Mouse (Mus musculus) ovary, adult 18-20 months (tissue): ENCODE measurements around the gene Nom1.
A peak's percentile ranks its signal among the peaks of the same experiment; 100 is the strongest.
"Not testable (repeated sequence)": the region's sequence is repeated elsewhere in the genome, so short reads cannot be mapped to it uniquely, and the experiment has no call there.

Experiments
- DNase-seq: peaks from one replicate; pipeline ENCODE4 v3.0.0; 2022; ENCODE audit warnings: low spot score, mixed read lengths

Nom1 gene

GRCm38 (mm10) chr5:29434228-29434871 is at the start of gene Nom1:
Gene Nom1, plus strand, starts transcription at chr5:29434664.
- DNase-seq = peak; percentile 79

- DNase-seq = no peak
Observed at GRCm38 (mm10) chr5:29387591-29387990, 46.9 kb upstream of the Nom1 start.

GRCm38 (mm10) chr5:29388181-29388943 is 46.1 kb upstream of the Nom1 start:
- DNase-seq = no peak

- peak; percentile 43 for DNase-seq
Observed at GRCm38 (mm10) chr5:29388944-29389765, 45.3 kb upstream of the Nom1 start.

- DNase-seq = peak; percentile 45
Observed at GRCm38 (mm10) chr5:29398427-29398826, 36.0 kb upstream of the Nom1 start.

- no peak for DNase-seq
Observed at GRCm38 (mm10) chr5:29410854-29411253, 23.6 kb upstream of the Nom1 start.

- DNase-seq = no peak
Observed at GRCm38 (mm10) chr5:29413041-29413440, 21.4 kb upstream of the Nom1 start.

GRCm38 (mm10) chr5:29423330-29423729 is 11.1 kb upstream of the Nom1 start:
- not testable (repeated sequence) for DNase-seq

- DNase-seq = peak; percentile 23
Observed at GRCm38 (mm10) chr5:29434872-29435358, 451 bp downstream of the Nom1 start.

GRCm38 (mm10) chr5:29435491-29435890 is 1.0 kb downstream of the Nom1 start:
- no peak for DNase-seq

GRCm38 (mm10) chr5:29436728-29437127 is 2.3 kb downstream of the Nom1 start:
- not testable (repeated sequence) for DNase-seq

GRCm38 (mm10) chr5:29445275-29445674 is 10.8 kb downstream of the Nom1 start:
- no peak for DNase-seq

- no peak for DNase-seq
Observed at GRCm38 (mm10) chr5:29452352-29452751, 17.9 kb downstream of the Nom1 start.

GRCm38 (mm10) chr5:29456895-29457656 is 22.6 kb downstream of the Nom1 start:
- DNase-seq = no peak

- no peak for DNase-seq
Observed at GRCm38 (mm10) chr5:29462943-29463686, 28.7 kb downstream of the Nom1 start.

- DNase-seq = no peak
Observed at GRCm38 (mm10) chr5:29467489-29468350, 33.3 kb downstream of the Nom1 start.

- DNase-seq = no peak
Observed at GRCm38 (mm10) chr5:29468351-29469065, 34.0 kb downstream of the Nom1 start.

- no peak for DNase-seq
Observed at GRCm38 (mm10) chr5:29469501-29469900, 35.0 kb downstream of the Nom1 start.

GRCm38 (mm10) chr5:29470271-29470670 is 35.8 kb downstream of the Nom1 start:
- DNase-seq = no peak
